Mouse (Mus musculus): ENCODE data around the gene Gm4952. TPM values are rescaled to one million over a fixed set of nuclear protein-coding genes. Genes with fewer than 3 reads are reported as not detected.
A peak's percentile ranks its signal among the peaks of the same experiment; 100 is the strongest.

Gene Gm4952
- total RNA-seq (2021), result under 1 TPM; 0.17 to 0.40 TPM
- not detected in 2 replicates for polyA plus RNA-seq (2012; rRNA removed)
- long read RNA-seq, partial matches to known transcripts, result 0 of 1 reads
- long read RNA-seq, other reads (novel, unspliced or antisense), result 1 of 1 reads

- no peak for DNase-seq
Measured at GRCm38 (mm10) chr19:12599674-12600073, at the start of gene Gm4952. TSS of gene Gm4952 (plus strand) at chr19:12599974.

- no peak for DNase-seq
Measured at GRCm38 (mm10) chr19:12550005-12550942, 49.5 kb upstream of the Gm4952 start.

- DNase-seq, result no peak
Measured at GRCm38 (mm10) chr19:12556293-12556692, 43.5 kb upstream of the Gm4952 start.

GRCm38 (mm10) chr19:12558219-12558618 is 41.6 kb upstream of the Gm4952 start:
- no peak for DNase-seq

- DNase-seq, result no peak
Measured at GRCm38 (mm10) chr19:12564197-12564596, 35.6 kb upstream of the Gm4952 start.

- no peak for DNase-seq
Measured at GRCm38 (mm10) chr19:12567011-12567410, 32.8 kb upstream of the Gm4952 start.

GRCm38 (mm10) chr19:12570866-12571265 is 28.9 kb upstream of the Gm4952 start:
- no peak for DNase-seq

GRCm38 (mm10) chr19:12571687-12572086 is 28.1 kb upstream of the Gm4952 start:
- no peak for DNase-seq

GRCm38 (mm10) chr19:12572614-12573265 is 27.0 kb upstream of the Gm4952 start:
- DNase-seq, result no peak

GRCm38 (mm10) chr19:12573266-12574011 is 26.3 kb upstream of the Gm4952 start:
- DNase-seq, result peak; percentile 87

GRCm38 (mm10) chr19:12574012-12574407 is 25.8 kb upstream of the Gm4952 start:
- peak; percentile 30 for DNase-seq

GRCm38 (mm10) chr19:12575107-12575506 is 24.7 kb upstream of the Gm4952 start:
- no peak for DNase-seq

GRCm38 (mm10) chr19:12575514-12575913 is 24.3 kb upstream of the Gm4952 start:
- no peak for DNase-seq

GRCm38 (mm10) chr19:12576639-12577038 is 23.1 kb upstream of the Gm4952 start:
- no peak for DNase-seq

GRCm38 (mm10) chr19:12585310-12585709 is 14.5 kb upstream of the Gm4952 start:
- DNase-seq, result peak; percentile 37

- peak; percentile 69 for DNase-seq
Measured at GRCm38 (mm10) chr19:12591908-12592307, 7.9 kb upstream of the Gm4952 start.

- DNase-seq, result no peak
Measured at GRCm38 (mm10) chr19:12595135-12595529, 4.6 kb upstream of the Gm4952 start.

GRCm38 (mm10) chr19:12595530-12596289 is 4.1 kb upstream of the Gm4952 start:
- peak; percentile 73 for DNase-seq

- no peak for DNase-seq
Measured at GRCm38 (mm10) chr19:12596290-12597072, 3.3 kb upstream of the Gm4952 start.

GRCm38 (mm10) chr19:12597073-12597405 is 2.7 kb upstream of the Gm4952 start:
- no peak for DNase-seq

GRCm38 (mm10) chr19:12598674-12599073 is 1.1 kb upstream of the Gm4952 start:
- DNase-seq, result no peak

All from adrenal gland, adult 2 months (tissue).